Mouse (Mus musculus): Measurements from ENCODE around the gene Palm.
"Not testable (repeated sequence)": the region's sequence is repeated elsewhere in the genome, so short reads cannot be mapped to it uniquely, and the experiment has no call there.

Palm gene

GRCm38 (mm10) chr10:79793051-79793737, at the start of gene Palm:
Palm (plus strand) TSS chr10:79793572.
- peak in 1 of 2 experiments; percentile 86 for DNase-seq (ENCODE audit: low spot score in 2 of 2)

GRCm38 (mm10) chr10:79743650-79744365, 49.6 kb upstream of the Palm start:
- no peak for DNase-seq (ENCODE audit: low spot score in 2 of 2)

- no peak for DNase-seq (ENCODE audit: low spot score in 2 of 2)
These were observed 48.0 kb upstream of the Palm start for GRCm38 (mm10) chr10:79745411-79745810.

- peak; percentile 95 to 98 for DNase-seq (ENCODE audit: low spot score in 2 of 2)
These were observed 47.2 kb upstream of the Palm start, which contains the start of gene Polrmt for GRCm38 (mm10) chr10:79745898-79746773. Polrmt (minus strand) TSS chr10:79746581.

- DNase-seq (ENCODE audit: low spot score in 2 of 2), result no peak
These were observed 46.6 kb upstream of the Palm start for GRCm38 (mm10) chr10:79746774-79747151.

- DNase-seq (ENCODE audit: low spot score in 2 of 2), result no peak
These were observed 44.9 kb upstream of the Palm start for GRCm38 (mm10) chr10:79748496-79748895.

GRCm38 (mm10) chr10:79754856-79755516, 38.4 kb upstream of the Palm start, which contains the start of gene Fgf22:
Fgf22 (plus strand) TSS chr10:79755076.
- DNase-seq (ENCODE audit: low spot score in 2 of 2), result peak in 1 of 2 experiments; percentile 80

GRCm38 (mm10) chr10:79755854-79756253, 37.5 kb upstream of the Palm start:
- DNase-seq (ENCODE audit: low spot score in 2 of 2), result no peak

GRCm38 (mm10) chr10:79756660-79757059, 36.7 kb upstream of the Palm start:
- no peak for DNase-seq (ENCODE audit: low spot score in 2 of 2)

GRCm38 (mm10) chr10:79759675-79760074, 33.7 kb upstream of the Palm start:
- not testable (repeated sequence) for DNase-seq (ENCODE audit: low spot score in 2 of 2)

- no peak for DNase-seq (ENCODE audit: low spot score in 2 of 2)
These were observed 32.7 kb upstream of the Palm start for GRCm38 (mm10) chr10:79760603-79761143.

- DNase-seq (ENCODE audit: low spot score in 2 of 2), result no peak
These were observed 30.5 kb upstream of the Palm start for GRCm38 (mm10) chr10:79762875-79763274.

- no peak for DNase-seq (ENCODE audit: low spot score in 2 of 2)
These were observed 29.1 kb upstream of the Palm start for GRCm38 (mm10) chr10:79764234-79764633.

- DNase-seq (ENCODE audit: low spot score in 2 of 2), result no peak
These were observed 28.1 kb upstream of the Palm start for GRCm38 (mm10) chr10:79765228-79765745.

GRCm38 (mm10) chr10:79766001-79766507, 27.3 kb upstream of the Palm start:
- no peak for DNase-seq (ENCODE audit: low spot score in 2 of 2)

GRCm38 (mm10) chr10:79766508-79767325, 26.7 kb upstream of the Palm start, which contains the start of gene Rnf126:
Rnf126 (minus strand) TSS chr10:79766952.
- peak; percentile 98 to 99 for DNase-seq (ENCODE audit: low spot score in 2 of 2)

- peak; percentile 95 to 96 for DNase-seq (ENCODE audit: low spot score in 2 of 2)
These were observed 25.8 kb upstream of the Palm start for GRCm38 (mm10) chr10:79767372-79768244.

GRCm38 (mm10) chr10:79768400-79768799, 25.0 kb upstream of the Palm start:
- peak in 1 of 2 experiments; percentile 82 for DNase-seq (ENCODE audit: low spot score in 2 of 2)

GRCm38 (mm10) chr10:79769329-79769728, 24.0 kb upstream of the Palm start:
- no peak for DNase-seq (ENCODE audit: low spot score in 2 of 2)
